Mouse (Mus musculus) MEL (cell line): ENCODE results near the gene Proser2.

ENCODE experiments used
- CTCF ChIP-seq, 3 experiments: IDR thresholded peaks in 2 of 3; conservative IDR thresholded peaks in 1 of 3; 2 replicates each; pipeline ENCODE4 v1.5.1; 2011 to 2012; ENCODE audit warnings: low read length in 3 of 3, low read depth in 2 of 3, mild to moderate bottlenecking in 2 of 3, improper control_type of control experiment in 1 of 3, inconsistent platforms in 1 of 3, mixed read lengths in 1 of 3, moderate library complexity in 1 of 3; ENCODE audit not compliant: control insufficient read depth in 1 of 3, insufficient read depth in 1 of 3, poor library complexity in 1 of 3, severe bottlenecking in 1 of 3
- MAFK ChIP-seq: IDR thresholded peaks from 2 replicates; pipeline ENCODE4 v1.6.1; 2011; ENCODE audit warnings: low read depth, mild to moderate bottlenecking, low read length, improper control_type of control experiment, borderline replicate concordance
- MAX ChIP-seq: IDR thresholded peaks from 2 replicates; pipeline ENCODE4 v1.6.1; 2011; ENCODE audit warnings: low read length, improper control_type of control experiment
- MAZ ChIP-seq: IDR thresholded peaks from 2 replicates; pipeline ENCODE4 v1.6.1; 2012; ENCODE audit warnings: low read depth, mild to moderate bottlenecking, inconsistent platforms, low read length, improper control_type of control experiment
- MYC ChIP-seq: IDR thresholded peaks from 2 replicates; pipeline ENCODE4 v1.6.1; 2011; ENCODE audit warnings: low read depth, mild to moderate bottlenecking, low read length, improper control_type of control experiment, moderate library complexity
- POLR2A ChIP-seq, 2 experiments: IDR thresholded peaks; 2 replicates each; pipeline ENCODE4 v1.6.1; 2011 to 2012; ENCODE audit warnings: low read length in 2 of 2, mild to moderate bottlenecking in 2 of 2, control low read depth in 1 of 2, improper control_type of control experiment in 1 of 2, low read depth in 1 of 2, moderate library complexity in 1 of 2; ENCODE audit not compliant: control insufficient read depth in 1 of 2, insufficient read depth in 1 of 2, poor library complexity in 1 of 2
- RAD21 ChIP-seq: IDR thresholded peaks from 2 replicates; pipeline ENCODE4 v1.6.1; 2011; ENCODE audit warnings: mild to moderate bottlenecking, low read depth, low read length, improper control_type of control experiment
- SIN3A ChIP-seq: IDR thresholded peaks from 2 replicates; pipeline ENCODE4 v1.6.1; 2012; ENCODE audit warnings: low read length, improper control_type of control experiment, inconsistent platforms
- TAL1 ChIP-seq: IDR thresholded peaks from 2 replicates; pipeline ENCODE4 v1.6.1; 2012; ENCODE audit warnings: mild to moderate bottlenecking, inconsistent platforms, low read length, moderate library complexity, mixed read lengths
- TBP ChIP-seq: IDR thresholded peaks from 2 replicates; pipeline ENCODE4 v1.8.0; 2011; ENCODE audit warnings: low read depth, low read length, improper control_type of control experiment
- TCF12 ChIP-seq: IDR thresholded peaks from 2 replicates; pipeline ENCODE4 v1.6.1; 2014; ENCODE audit warnings: low read depth, mild to moderate bottlenecking, inconsistent platforms, low read length, improper control_type of control experiment, moderate library complexity

DNA sequence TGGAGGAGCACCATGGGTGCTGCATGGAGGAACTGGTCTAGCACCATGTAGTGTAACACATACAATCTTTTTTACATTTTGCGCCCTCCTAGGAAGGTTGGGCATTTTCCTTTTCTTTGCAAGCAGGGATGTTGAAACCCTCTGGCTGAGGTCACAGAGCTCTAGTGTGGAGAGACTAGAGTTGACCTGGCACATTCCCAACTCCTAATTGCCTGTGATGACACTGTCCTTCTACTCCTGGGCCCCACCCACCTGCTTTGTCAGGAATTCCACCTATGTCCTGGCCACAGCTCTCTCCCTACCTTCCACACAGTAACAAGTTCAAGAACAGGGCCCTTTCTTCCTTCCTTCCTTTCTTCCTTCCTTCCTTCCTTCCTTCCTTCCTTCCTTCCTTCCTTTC, 46.3 kb downstream of the Proser2 start:
- TF ChIP-seq RAD21 (no peak), POLR2A (IDR thresholded peaks at IDR 0.05; ENCODE audit: control insufficient read depth in 1 of 2, insufficient read depth in 1 of 2, low read depth in 1 of 2, low read length in 2 of 2, poor library complexity in 1 of 2) (no peak), MAX (no peak), TAL1 (no peak), MAFK (no peak), CTCF (IDR thresholded peaks at IDR 0.05 in 2 of 3, conservative IDR thresholded peaks at IDR 0.05 in 1 of 3; ENCODE audit: control insufficient read depth in 1 of 3, insufficient read depth in 1 of 3, low read depth in 2 of 3, low read length in 3 of 3, poor library complexity in 1 of 3, severe bottlenecking in 1 of 3) (no peak), SIN3A (no peak), MYC (no peak), TCF12 (no peak), TBP (no peak), MAZ (no peak)
